Mouse (Mus musculus): ENCODE results near the gene Efna2. TPM values are rescaled to one million over a fixed set of nuclear protein-coding genes. Genes with fewer than 3 reads are reported as not detected.

Efna2 gene
- polyA plus RNA-seq, 1 experiment from 2014 or later = 6.5 TPM

DNA sequence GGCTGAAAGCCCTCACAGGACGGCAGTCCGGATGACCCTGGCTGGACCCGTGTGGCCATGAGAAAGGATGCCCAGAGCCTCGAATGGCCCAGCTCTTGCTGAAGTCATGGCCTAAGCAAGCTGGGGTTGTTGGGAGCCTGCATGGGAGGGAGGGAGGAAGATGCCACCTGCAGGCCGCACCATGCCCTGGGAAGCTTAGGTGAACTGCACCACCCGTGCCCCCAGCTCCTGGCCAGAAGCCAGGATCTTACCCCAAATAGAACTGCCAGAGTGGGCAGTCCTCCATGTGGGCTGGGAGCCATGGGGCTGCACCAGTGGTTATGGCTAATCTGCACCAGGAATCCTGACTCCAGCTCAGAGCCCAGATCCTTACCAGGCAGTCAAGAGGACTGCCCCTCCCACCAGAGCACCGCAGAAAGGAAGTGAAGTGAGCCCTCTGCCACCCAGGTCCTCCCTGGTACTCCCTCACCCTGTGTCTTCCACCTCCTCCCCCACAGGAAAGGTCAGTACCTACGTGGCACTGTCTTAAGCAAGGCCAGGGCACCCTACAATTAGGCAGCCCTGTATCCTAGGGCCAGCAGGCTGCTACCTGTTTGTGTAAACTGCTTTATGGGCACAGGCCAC, 45.9 kb upstream of the Efna2 start:
- peak; percentile 30 for DNase-seq (ENCODE audit: low spot score)
- Histone ChIP-seq H3K9ac (ENCODE audit: low read length) (no peak overlapping the region), H3K9me3 (ENCODE audit: control insufficient read depth, low read length) (no peaks in the 10 kb centered on the region), H3K4me3 (ENCODE audit: low read depth, low read length) (no peak overlapping the region), H3K4me1 (replicated peaks; ENCODE audit: control insufficient read depth, insufficient read depth) (no peaks in the 10 kb centered on the region), H3K4me2 (replicated peaks; ENCODE audit: low read depth) (no peak overlapping the region), H3K36me3 (ENCODE audit: control insufficient read depth, insufficient read depth, low read length) (peaks cover 32% of the 10 kb centered on the region), H3K27me3 (ENCODE audit: control insufficient read depth, insufficient read depth, low read length) (no peaks in the 10 kb centered on the region), H3K27ac (replicated peaks) (no peak overlapping the region)
- no peak for ATAC-seq (ENCODE audit: low FRiP score, low TSS enrichment)
- TF ChIP-seq EP300 (optimal IDR thresholded peaks at IDR 0.05) (no peak), CTCF (IDR thresholded peaks at IDR 0.05; ENCODE audit: low read depth) (peak; percentile 40)
- WGBS = 64% methylated on average over 8 of the region's 8 CpGs

DNA sequence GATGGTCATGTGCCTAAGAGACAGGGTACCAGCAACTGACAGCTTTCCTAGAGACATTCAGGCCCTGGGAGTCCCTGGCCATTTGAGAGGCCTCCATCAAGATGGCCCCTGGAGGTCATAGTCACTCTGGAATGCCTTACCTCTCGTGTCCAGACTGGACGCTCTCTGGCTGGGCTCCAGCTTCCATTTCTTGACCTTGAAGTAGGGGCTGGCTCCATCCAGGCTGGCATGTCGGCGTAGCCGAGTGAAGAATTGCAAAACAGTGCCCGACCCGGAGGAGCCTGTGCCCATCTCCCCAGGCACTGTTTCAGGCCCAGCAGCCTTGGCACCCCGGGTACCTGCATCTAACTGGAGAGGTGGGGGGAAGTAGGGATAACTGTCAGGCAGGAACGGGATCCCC, 44.9 kb upstream of the Efna2 start:
- no peak overlapping the region for H3K4me3 ChIP-seq (ENCODE audit: low read depth, low read length)
- ATAC-seq (ENCODE audit: low FRiP score, low TSS enrichment) (no peak), DNase-seq (ENCODE audit: low spot score) (peak; percentile 22)
- H3K9ac ChIP-seq (ENCODE audit: low read length) = no peak overlapping the region
- 84% methylated on average over 9 of the region's 9 CpGs for WGBS
- H3K4me2 ChIP-seq (replicated peaks; ENCODE audit: low read depth) = no peak overlapping the region
- peaks cover 22% of the 10 kb centered on the region for H3K36me3 ChIP-seq (ENCODE audit: control insufficient read depth, insufficient read depth, low read length)
- no peaks in the 10 kb centered on the region for H3K9me3 ChIP-seq (ENCODE audit: control insufficient read depth, low read length)
- no peaks in the 10 kb centered on the region for H3K27me3 ChIP-seq (ENCODE audit: control insufficient read depth, insufficient read depth, low read length)
- no peaks in the 10 kb centered on the region for H3K4me1 ChIP-seq (replicated peaks; ENCODE audit: control insufficient read depth, insufficient read depth)
- TF ChIP-seq EP300 (optimal IDR thresholded peaks at IDR 0.05) (no peak), CTCF (IDR thresholded peaks at IDR 0.05; ENCODE audit: low read depth) (no peak)
- H3K27ac ChIP-seq (replicated peaks) = no peak overlapping the region

- WGBS = 70% methylated on average over 10 of the region's 10 CpGs
- no peak overlapping the region for H3K27ac ChIP-seq (replicated peaks)
- no peak overlapping the region for H3K9ac ChIP-seq (ENCODE audit: low read length)
- H3K4me3 ChIP-seq (ENCODE audit: low read depth, low read length) = no peak overlapping the region
- no peak overlapping the region for H3K4me2 ChIP-seq (replicated peaks; ENCODE audit: low read depth)
- DNase-seq (ENCODE audit: low spot score) (no peak), ATAC-seq (ENCODE audit: low FRiP score, low TSS enrichment) (no peak)
- no peaks in the 10 kb centered on the region for H3K27me3 ChIP-seq (ENCODE audit: control insufficient read depth, insufficient read depth, low read length)
- no peak for TF ChIP-seq EP300 (optimal IDR thresholded peaks at IDR 0.05)
- H3K9me3 ChIP-seq (ENCODE audit: control insufficient read depth, low read length) = no peaks in the 10 kb centered on the region
- H3K36me3 ChIP-seq (ENCODE audit: control insufficient read depth, insufficient read depth, low read length) = peaks cover 15% of the 10 kb centered on the region
- no peaks in the 10 kb centered on the region for H3K4me1 ChIP-seq (replicated peaks; ENCODE audit: control insufficient read depth, insufficient read depth)
Measured at GRCm38 (mm10) chr10:80135161-80135560, 44.1 kb upstream of the Efna2 start.

GRCm38 (mm10) chr10:80135641-80136040, 43.6 kb upstream of the Efna2 start:
- TF ChIP-seq CTCF (IDR thresholded peaks at IDR 0.05; ENCODE audit: low read depth) (no peak), EP300 (optimal IDR thresholded peaks at IDR 0.05) (no peak)
- H3K4me3 ChIP-seq (ENCODE audit: low read depth, low read length) = no peak overlapping the region
- DNase-seq (ENCODE audit: low spot score) (no peak), ATAC-seq (ENCODE audit: low FRiP score, low TSS enrichment) (no peak)
- H3K36me3 ChIP-seq (ENCODE audit: control insufficient read depth, insufficient read depth, low read length) = peaks cover 14% of the 10 kb centered on the region; the same call in 1 of the 2 replicates
- no peak overlapping the region for H3K9ac ChIP-seq (ENCODE audit: low read length)
- H3K9me3 ChIP-seq (ENCODE audit: control insufficient read depth, low read length) = no peaks in the 10 kb centered on the region
- H3K27me3 ChIP-seq (ENCODE audit: control insufficient read depth, insufficient read depth, low read length) = no peaks in the 10 kb centered on the region
- no peaks in the 10 kb centered on the region for H3K4me1 ChIP-seq (replicated peaks; ENCODE audit: control insufficient read depth, insufficient read depth)
- WGBS = 83% methylated on average over 1 of the region's 1 CpGs
- no peak overlapping the region for H3K27ac ChIP-seq (replicated peaks)
- no peak overlapping the region for H3K4me2 ChIP-seq (replicated peaks; ENCODE audit: low read depth)

DNA sequence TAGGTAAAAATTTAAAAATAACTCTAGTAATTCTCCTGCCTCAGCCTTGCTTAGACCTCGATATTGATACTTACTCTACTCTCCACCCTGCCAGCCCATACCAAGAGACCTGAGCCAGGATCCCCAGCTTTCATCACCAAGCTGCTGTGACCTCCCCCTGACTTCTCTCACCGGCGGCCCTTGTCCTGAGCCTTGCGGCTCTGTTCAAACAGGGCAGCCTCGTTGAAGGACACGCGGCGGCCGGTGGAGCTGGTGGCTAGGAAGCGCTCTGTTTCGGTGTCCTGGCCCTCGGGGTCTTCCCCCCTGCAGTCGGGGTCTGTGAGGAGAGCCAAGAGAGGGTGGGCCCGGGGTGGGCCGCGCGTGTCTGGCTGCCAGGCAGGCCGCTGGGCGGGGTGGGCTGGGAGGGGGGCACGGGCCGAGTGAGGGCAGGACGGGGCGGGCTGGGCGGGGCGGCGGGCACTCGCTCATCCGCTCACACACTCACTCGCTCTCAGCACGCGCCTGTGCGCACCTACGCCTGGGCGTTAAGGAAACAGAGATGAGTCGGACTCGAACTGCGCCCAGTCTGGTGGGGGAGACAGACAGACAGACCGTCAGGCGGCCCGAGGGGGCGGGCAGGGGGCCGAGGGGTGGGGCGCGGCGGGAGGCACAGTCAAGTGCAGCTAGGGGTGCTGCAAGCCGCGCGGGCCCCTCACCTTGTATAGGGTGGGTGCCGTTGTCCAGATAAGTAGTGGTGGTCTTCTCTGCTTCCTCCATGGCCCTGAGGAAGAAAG, 42.9 kb upstream of the Efna2 start:
- DNase-seq (ENCODE audit: low spot score) (peak; percentile 35), ATAC-seq (ENCODE audit: low FRiP score, low TSS enrichment) (no peak)
- peak overlapping the region; percentile 96 for H3K4me2 ChIP-seq (replicated peaks; ENCODE audit: low read depth)
- H3K36me3 ChIP-seq (ENCODE audit: control insufficient read depth, insufficient read depth, low read length) = peaks cover 7% of the 10 kb centered on the region; the same call in 1 of the 2 replicates
- no peak for TF ChIP-seq CTCF (IDR thresholded peaks at IDR 0.05; ENCODE audit: low read depth)
- TF ChIP-seq EP300 (optimal IDR thresholded peaks at IDR 0.05) = no peak
- 25% methylated on average over 37 of the region's 49 CpGs for WGBS
- H3K4me1 ChIP-seq (replicated peaks; ENCODE audit: control insufficient read depth, insufficient read depth) = 0 out of 2 replicates have a peak, but pooled peaks cover 2% of the 10 kb centered on the region
- H3K9me3 ChIP-seq (ENCODE audit: control insufficient read depth, low read length) = no peaks in the 10 kb centered on the region
- no peak overlapping the region for H3K9ac ChIP-seq (ENCODE audit: low read length)
- H3K27ac ChIP-seq (replicated peaks) = no peak overlapping the region
- H3K4me3 ChIP-seq (ENCODE audit: low read depth, low read length) = 0 out of 2 replicates have a peak overlapping the region, but pooled peaks have one; percentile 0
- H3K27me3 ChIP-seq (ENCODE audit: control insufficient read depth, insufficient read depth, low read length) = no peaks in the 10 kb centered on the region

All from stomach, postnatal 0 days (tissue).